Mouse (Mus musculus): ENCODE measurements around the gene Ngf.

DNA sequence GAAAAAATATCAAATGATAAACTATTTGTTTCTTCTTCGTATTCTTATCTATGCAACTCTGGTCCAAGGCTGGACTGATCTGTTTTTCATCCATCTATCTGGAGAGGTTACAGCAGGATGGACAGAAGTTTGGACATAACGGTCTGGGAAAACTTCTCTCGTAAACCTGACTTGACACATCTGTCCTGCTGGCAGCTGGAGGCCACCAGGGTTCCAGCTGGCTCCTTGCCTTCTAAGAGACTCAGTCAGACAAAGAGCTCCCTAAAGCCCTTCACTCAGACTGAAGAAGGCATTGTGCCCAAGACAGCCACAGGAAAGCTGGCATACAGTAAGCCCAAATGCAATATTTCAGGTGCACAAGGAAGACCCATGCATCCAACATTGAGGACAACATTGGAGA is 24.2 kb upstream of the Ngf start:
- TF ChIP-seq GATA1 (IDR thresholded peaks at IDR 0.05; ENCODE audit: borderline replicate concordance, low read length) (no peak), FLI1 (IDR thresholded peaks at IDR 0.05; ENCODE audit: low read length) (no peak)

Measured in megakaryocyte, embryonic 14.5 days (primary cell).